Mouse (Mus musculus) macrophage (primary cell): ENCODE data around the gene Upf3b. TPM values are rescaled to one million over a fixed set of nuclear protein-coding genes. Genes with fewer than 3 reads are reported as not detected.

ENCODE experiments used
- H3K27ac ChIP-seq: fragments of 350-480 bp; formaldehyde crosslinking; 2 replicates; pipeline ENCODE4 v1.9.0; 2021
- H3K36me3 ChIP-seq: fragments of 350-480 bp; formaldehyde crosslinking; 2 replicates; pipeline ENCODE4 v1.9.0; 2021; ENCODE audit errors: inconsistent target
- H3K4me3 ChIP-seq: fragments of 350-480 bp; formaldehyde crosslinking; 2 replicates; pipeline ENCODE4 v1.9.0; 2021; ENCODE audit errors: inconsistent target
- H3K79me2 ChIP-seq: fragments of 350-480 bp; formaldehyde crosslinking; 2 replicates; pipeline ENCODE4 v1.9.0; 2021; ENCODE audit errors: inconsistent target
- WGBS: methylation state at CpG from one replicate; pipeline ENCODE4 v1.1.7; 2026; ENCODE audit warnings: inconsistent platforms; ENCODE audit not compliant: missing documents; 5-methylcytosine and 5-hydroxymethylcytosine counted together
- polyA plus RNA-seq: library from polyadenylated mRNA; stranded (reverse); fragments of 250-400 nt; gene quantifications from 3 replicates; pipeline ENCODE4 v1.2.4, GENCODE M21; 2018; ENCODE audit warnings: inconsistent platforms

Gene Upf3b
- polyA plus RNA-seq, 1 experiment from 2014 or later: 28.5 TPM

- no peaks in the 10 kb centered on the region for H3K79me2 ChIP-seq
- H3K27ac ChIP-seq: no peak within 1 kb of the TSS
- no peaks in the 10 kb centered on the region for H3K36me3 ChIP-seq
- no peak within 1 kb of the TSS for H3K4me3 ChIP-seq
- 18% methylated on average over 35 of the region's 38 CpGs for WGBS
Observed at GRCm38 (mm10) chrX:37048066-37048889, 61.8 kb downstream of the Upf3b start, which contains the start of gene Sowahd. TSS of gene Sowahd (plus strand) at chrX:37048845.

GRCm38 (mm10) chrX:37042726-37043125 is 67.4 kb downstream of the Upf3b start:
- no peaks in the 10 kb centered on the region for H3K36me3 ChIP-seq
- H3K4me3 ChIP-seq: no peak overlapping the region
- no peak overlapping the region for H3K27ac ChIP-seq
- WGBS: 31% methylated on average over 9 of the region's 9 CpGs
- no peaks in the 10 kb centered on the region for H3K79me2 ChIP-seq

Other genes starting within 250 kb of the Upf3b start
- gene Ube2a, start 236.4 kb downstream of the Upf3b start, polyA plus RNA-seq: 77.2 to 111 TPM (median 82.7 TPM) in 3 replicates
- gene C330007P06Rik, start 236.2 kb downstream of the Upf3b start, polyA plus RNA-seq: 42.8 to 43.3 TPM (median 43.2 TPM) in 3 replicates
- gene Nkrf, start 207.4 kb downstream of the Upf3b start, polyA plus RNA-seq: 2.7 to 6.4 TPM (median 4.6 TPM) in 3 replicates
- gene Sept6, start 118.5 kb downstream of the Upf3b start, polyA plus RNA-seq: 2.7 to 5.3 TPM (median 3.9 TPM) in 3 replicates
- not detected in 3 replicates for gene Sowahd, start 61.5 kb downstream of the Upf3b start, polyA plus RNA-seq
- 127 to 644 TPM (median 571 TPM) in 3 replicates for gene Rpl39, start 24.9 kb downstream of the Upf3b start, polyA plus RNA-seq
- 12.2 to 23.4 TPM (median 13.1 TPM) in 3 replicates for gene Nkap, start 16.5 kb upstream of the Upf3b start, polyA plus RNA-seq
- gene Akap14, start 58.5 kb upstream of the Upf3b start, polyA plus RNA-seq: not detected in 3 replicates
- gene Ndufa1, start 80.8 kb upstream of the Upf3b start, polyA plus RNA-seq: 328 to 367 TPM (median 332 TPM) in 3 replicates
- gene Rnf113a1, start 80.9 kb upstream of the Upf3b start, polyA plus RNA-seq: 1.6 to 2.0 TPM (median 1.7 TPM) in 3 replicates
- not detected in 3 replicates for gene Gm9, start 100.7 kb upstream of the Upf3b start, polyA plus RNA-seq
- not detected in 3 replicates for gene Rhox1, start 111.9 kb upstream of the Upf3b start, polyA plus RNA-seq
- not detected in 3 replicates for gene Rhox2a, start 134.7 kb upstream of the Upf3b start, polyA plus RNA-seq
- gene Rhox3a, start 139.6 kb upstream of the Upf3b start, polyA plus RNA-seq: not detected in 3 replicates
- gene Rhox4a, start 155.0 kb upstream of the Upf3b start, polyA plus RNA-seq: not detected in 3 replicates